Mouse (Mus musculus): ENCODE data around the gene Catsperg1.
A peak's percentile ranks its signal among the peaks of the same experiment; 100 is the strongest.
"Not testable (repeated sequence)": the region's sequence is repeated elsewhere in the genome, so short reads cannot be mapped to it uniquely, and the experiment has no call there.

Gene Catsperg1

DNA sequence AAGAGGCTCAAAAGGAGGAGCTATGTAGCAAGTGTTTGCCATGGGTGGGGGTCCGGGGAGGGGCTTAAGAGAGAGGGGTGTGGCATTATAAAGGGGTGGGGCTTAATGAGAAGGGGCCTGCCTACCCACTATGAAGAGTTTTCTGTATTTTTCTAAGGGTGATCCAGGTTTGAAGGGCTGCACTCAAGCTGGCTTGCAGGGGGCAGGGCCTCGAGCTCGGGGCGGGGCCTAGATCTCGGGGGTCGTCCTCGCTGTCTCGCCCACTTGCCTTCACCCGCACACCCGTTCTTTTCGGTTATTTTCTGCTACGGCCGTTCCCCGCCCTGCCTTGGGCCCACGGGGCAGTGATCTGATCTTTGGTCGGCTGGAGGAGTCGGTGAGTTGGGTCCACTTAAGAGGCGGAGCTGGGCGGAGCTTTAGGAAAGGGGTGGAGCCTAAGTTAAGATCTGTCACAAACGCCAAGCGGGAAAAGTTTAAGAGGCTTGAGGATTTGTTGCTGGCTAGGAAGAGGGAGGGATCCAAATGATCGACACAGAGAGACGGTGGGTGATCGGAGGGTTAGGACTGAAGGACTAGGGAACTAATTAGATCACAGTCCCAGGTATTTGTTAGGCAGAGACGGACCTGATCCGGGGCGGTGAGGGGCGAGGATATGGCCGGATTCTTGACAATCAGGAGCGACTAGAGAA is 43.6 kb downstream of the Catsperg1 start, which contains the start of the genes Ggn and Spred3:
Gene Ggn (plus strand): TSS at position 145 of the 689 bp plus-strand sequence.
Gene Spred3 (minus strand): TSS at position 346 of the 689 bp plus-strand sequence.
- DNase-seq (ENCODE audit: low spot score) = peak; percentile 76

DNA sequence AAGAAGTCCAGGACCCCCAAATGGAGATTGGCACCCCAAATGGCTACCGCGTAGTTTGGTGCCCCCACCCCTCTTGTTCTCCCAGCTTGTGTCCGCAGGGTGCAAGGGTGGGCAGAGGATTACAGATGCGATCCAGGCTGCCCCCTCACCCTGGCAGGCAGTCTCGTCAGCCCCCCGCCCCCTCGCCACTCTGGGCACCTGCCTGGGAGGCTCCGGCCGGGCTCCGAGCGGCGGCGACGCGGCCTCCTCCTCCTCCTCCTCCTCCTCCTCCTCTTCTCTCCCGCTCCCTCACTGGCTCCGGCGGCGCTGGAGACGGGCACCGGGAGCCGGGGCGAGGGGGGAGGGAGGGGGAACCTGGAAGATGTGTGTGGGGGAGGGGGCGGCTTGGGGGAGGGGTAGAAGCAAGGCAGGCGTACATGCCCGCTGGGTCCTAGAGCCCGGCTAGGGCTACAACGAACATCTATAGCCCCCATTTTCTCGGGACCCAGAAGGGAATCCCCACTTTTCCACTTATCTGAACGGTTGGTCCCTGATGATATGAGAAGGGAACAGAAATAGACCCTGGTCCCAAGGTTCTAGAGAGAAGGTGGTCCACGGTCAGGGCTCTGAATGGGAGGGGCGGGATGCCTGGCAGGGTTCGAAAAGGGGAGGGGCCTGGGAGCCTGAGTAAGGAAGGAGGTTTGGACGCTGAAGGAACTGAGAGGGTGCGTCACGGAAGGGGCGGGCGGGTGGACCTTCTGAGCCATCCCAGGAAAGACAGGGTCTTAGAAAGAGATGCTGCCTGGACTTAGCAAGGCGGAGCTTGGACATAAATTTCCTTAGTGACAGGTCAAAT is 44.4 kb downstream of the Catsperg1 start:
- DNase-seq (ENCODE audit: low spot score) = peak; percentile 60

DNA sequence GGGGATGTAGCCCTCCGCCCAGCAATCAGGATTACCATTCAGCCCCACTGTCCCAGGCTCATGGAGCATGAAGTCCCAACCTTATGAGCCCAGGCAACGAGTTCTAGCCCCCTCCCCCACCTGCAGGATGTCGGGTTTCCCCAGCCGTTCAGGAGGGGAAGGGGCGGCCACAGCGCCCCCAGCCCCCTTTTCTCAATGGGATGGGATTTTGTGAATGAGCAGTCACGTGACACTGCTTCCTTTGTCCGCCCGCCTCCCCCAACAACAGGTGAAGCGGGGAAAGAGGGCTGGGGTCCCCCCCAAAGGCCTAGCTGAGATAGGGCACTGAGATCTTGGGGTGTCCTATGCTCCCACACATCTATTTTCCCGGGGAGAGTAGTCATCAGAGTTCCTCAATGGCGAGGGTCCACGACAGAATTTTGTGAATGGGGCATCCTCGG is 45.0 kb downstream of the Catsperg1 start:
- no peak for DNase-seq (ENCODE audit: low spot score)

DNA sequence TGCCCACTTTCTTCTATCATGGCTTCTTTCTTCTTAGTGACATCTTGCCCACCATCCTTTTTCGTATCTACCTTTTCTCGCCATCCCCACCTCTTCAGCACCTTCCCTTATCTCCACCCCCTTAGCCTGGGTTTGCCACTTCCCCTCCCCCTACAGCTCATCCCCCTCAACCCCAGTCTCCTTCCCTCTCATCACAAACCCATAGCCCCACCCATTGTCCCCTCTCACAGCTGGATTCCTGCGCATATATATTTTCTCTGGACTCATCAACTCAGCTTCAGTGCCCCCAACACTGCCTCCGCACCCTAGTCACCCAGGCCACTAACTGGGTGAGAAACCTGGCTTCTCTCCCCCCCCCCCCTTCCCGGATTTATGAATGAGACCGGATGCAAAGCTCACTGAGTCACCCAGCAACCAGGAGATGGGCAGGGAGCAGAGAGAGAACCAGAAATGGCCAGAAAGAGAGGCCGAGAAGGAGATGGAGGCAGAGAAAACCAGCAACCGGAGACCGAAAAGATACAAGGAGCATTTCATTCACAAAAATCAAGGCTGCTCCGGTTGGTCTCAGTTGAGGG is 45.6 kb downstream of the Catsperg1 start:
- DNase-seq (ENCODE audit: low spot score) = no peak

DNA sequence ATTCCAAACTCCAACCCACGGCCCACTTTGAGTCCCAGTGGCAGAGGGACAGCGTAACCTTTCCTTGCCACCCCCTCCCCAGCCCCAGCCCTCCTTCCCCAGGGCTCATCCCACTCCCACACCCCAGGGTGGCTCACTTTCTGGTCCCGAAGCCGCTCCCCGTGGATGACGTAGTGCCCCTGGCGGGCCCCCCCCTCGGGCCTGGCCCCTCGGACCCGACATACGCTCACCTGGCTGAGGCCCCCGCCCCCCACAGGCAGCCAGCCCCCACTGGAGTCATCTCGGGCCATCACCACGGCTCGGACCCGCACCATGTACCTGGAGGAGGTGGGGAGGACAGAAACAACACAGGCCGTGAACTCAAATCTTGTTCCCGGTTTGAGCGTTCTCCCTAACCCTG is 46.2 kb downstream of the Catsperg1 start:
- no peak for DNase-seq (ENCODE audit: low spot score)

DNA sequence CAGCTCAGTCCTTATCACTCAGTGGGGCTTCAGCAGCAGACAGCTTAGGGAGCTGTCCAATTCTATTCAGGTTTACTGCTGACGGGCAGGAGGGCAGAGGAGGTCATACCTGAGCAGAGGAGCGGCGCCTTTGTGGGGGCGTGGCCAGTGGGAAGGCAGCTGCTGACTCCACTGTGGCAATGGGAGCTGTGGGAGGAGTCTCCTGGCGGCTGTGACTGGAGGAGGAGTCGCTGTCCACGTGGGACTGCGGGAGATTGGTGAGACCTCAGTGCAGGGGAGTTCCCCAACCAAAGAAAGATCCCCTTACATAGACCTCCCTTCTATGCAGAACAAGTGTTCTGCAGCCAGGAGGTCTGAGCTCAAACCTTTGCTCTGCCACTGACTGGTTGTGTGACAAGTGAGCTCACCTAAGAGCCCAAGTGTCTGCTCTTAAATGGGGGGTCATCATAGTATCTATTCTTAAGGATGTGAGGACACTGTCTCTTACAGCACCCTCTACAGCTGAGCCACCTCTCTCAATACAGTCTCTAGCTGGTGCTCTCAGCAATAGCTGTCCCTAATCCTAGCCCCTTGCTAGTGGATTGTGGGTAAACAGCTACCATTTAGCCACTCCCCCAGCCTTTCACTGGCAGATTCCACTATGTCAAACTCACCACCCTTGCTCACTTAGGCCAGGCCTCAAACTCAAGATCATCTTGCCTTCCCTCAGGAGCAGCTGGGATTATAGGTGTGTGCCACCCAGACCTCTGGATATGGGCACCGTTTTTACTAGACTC is 50.9 kb downstream of the Catsperg1 start:
- peak; percentile 15 for DNase-seq (ENCODE audit: low spot score)

DNA sequence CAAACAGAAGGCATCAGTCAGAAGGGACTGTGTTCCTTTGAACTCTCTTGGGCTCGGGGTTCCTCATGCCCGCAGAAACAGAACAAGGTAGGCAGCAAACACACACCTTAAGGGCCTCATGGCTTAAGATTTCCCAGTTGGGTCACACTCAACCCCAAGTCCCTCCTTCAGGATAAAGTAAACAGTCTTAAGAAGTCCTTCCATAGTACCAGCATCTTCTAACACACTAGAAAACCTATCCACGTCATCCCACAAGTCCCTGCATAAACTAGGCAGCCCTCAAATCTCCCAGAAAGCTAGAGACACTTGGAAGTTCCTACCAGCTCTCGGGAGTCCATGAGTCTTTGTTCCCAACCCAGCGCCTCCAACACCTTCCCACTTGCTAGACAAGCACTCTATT is 51.5 kb downstream of the Catsperg1 start:
- no peak for DNase-seq (ENCODE audit: low spot score)

DNA sequence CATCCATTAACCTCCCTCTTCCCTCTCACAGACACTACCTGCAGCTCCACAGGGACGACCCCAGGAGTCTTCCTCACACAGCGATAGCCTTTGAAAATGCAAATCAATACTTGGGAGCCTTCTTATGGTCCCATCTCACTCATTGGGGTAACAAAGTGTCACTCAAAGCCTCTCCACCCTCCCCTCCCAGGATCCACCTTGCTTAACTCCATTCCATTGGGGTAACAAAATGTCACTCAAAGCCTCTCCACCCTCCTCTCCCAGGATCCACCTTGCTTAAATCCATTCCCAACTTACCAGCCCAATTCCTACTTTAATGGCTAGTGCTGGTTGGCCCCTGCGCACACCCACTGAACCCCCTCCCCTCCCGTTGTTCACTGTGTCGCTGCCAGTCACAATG is 55.6 kb downstream of the Catsperg1 start:
- no peak for DNase-seq (ENCODE audit: low spot score)

DNA sequence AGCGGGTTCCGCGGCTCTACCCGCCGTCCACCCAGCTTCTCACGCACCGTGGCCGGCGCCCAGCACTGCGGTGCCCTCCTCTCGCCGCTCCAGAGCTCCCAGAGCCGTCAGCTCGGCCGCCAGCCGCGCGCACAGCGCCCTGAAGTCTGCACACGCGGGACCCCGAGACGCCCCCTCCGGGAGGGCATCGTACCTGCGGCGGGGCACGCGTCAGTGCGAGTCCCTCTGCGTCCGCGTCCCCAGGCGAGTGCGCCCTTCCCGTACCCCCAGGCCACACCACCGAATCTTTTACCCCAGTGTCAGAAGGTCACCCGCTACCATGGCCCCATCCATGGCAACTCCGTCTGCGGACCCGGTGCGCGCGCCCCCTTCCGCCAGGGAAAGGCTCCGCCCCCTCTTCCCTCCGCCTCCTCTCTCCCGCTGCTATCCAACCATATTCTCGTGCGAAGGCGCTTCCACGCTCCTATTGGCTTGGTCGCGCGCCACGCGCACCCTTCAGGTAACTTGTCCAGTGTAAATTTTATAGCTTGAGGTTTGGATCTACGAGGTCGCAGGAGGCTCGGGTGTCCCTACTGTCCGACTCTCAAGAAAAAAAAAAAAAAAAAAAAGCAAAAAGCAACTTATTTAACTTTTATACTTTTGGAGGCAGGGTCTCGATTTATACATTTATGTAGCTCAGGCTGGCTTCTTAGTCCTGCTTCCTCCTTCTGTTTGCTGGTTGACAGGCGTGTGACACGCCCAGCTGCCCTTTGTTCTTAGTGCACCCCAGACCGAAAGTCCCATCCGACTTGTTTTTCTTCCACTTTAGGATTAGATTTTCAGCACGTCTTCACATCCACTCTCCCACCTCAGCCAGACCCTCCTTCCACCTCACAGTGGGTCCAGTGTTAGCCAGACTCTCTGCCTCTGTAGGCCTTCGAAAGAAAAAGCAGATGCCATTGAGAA is 57.7 kb downstream of the Catsperg1 start, which contains the start of gene Fam98c:
Gene Fam98c (minus strand): TSS at position 397 of the 945 bp plus-strand sequence.
- DNase-seq (ENCODE audit: low spot score) = peak; percentile 78

DNA sequence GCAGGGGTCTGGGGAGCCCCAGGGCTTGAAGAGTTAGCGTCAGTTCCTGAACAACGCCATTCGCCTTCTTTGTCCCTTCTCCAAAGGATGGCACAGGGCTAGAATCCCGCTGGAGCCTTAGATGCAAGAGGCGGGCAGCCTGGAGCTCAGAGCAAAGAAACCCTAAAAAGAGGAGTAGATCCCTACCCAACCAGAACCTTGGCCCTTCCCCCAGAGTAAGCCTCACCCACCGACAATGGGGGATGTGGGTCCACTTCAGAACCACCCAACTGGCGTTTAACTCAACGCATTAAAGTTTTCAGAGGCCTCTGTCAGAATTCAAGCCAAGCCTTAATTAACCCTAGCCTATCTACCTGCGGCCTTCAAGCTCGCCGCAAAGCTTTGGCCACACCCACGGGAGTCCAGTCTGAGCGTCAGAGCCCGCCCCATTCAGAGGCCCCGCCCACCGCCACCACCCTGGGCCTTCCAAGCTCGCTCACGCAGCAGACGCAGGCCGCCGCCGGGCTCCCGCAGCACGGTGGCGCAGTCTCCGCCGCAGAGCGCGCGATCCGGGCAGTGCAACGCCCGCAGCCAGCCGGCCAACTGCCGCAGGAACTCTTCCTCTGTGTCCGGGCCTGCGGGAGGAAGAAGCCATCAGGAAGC is 58.5 kb downstream of the Catsperg1 start:
- DNase-seq (ENCODE audit: low spot score) = peak; percentile 86

DNA sequence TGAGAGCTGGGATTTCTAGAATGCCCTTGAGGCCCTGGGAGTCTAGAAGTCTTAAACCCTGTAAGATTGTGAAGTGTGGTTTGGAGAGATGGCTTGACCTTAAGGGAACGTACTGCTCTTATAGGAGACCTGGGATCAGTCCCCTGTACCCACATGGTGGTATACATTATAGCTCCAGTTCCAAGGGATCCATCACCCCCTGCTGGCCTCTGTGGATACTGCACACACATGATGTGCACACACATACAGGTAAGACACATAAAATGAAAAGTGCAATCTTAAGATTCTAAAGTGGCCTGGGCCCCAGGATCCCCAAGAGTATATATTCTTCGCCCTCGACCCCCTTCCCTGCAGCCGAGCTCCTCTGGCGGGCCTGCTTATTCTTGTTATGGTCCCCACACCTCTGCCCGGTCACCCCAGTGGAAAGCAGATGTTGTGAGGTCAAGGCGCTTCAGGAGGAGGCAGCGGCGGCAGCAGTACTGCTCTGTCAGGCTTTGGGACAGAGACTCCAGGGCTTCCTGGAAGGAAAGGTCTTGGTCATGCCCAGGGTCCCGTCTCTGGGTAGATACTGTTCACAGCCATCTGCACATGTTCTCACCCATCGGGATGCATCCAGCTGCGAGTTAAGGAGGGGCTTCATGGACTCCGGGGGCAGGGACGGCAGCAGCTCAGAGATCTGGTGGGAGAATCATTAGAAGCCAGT is 59.7 kb downstream of the Catsperg1 start:
- no peak for DNase-seq (ENCODE audit: low spot score)

DNA sequence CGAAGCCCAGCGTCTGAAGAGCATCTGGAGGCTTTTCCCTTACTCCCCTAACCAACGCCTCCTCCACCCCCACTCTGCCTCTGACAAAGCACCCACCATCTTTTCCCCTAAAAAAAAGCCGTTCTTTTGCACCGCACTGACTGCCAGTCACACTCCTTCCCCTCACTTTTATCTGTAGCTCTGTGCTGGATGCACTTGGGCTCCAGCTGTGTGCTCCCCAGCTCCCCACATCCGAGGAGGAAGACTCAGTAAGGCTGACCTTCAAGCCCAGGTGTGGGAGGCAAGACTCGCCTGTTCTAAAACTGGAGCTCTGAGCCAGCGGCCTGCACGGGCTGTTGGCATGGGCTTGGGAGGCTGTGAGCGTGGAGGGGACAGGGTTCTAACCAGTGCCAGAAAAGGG is 62.3 kb downstream of the Catsperg1 start:
- no peak for DNase-seq (ENCODE audit: low spot score)

DNA sequence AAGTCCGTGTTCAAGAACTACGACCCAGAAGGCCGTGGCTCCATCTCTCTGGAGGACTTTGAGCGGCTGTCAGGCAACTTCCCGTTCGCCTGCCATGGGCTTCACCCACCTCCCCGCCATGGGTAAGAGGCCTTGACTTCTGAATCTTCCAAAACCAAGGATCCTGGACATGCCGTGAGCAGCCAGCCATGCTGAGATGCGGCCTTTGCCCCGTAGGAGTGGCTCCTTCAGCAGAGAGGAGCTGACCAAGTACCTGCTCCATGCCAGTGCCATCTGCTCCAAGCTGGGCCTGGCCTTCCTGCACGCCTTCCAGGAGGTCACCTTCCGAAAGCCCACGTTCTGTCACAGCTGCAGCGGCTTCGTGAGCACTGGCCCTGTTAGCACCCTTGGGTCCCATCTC is 65.1 kb downstream of the Catsperg1 start:
- DNase-seq (ENCODE audit: low spot score) = no peak

DNA sequence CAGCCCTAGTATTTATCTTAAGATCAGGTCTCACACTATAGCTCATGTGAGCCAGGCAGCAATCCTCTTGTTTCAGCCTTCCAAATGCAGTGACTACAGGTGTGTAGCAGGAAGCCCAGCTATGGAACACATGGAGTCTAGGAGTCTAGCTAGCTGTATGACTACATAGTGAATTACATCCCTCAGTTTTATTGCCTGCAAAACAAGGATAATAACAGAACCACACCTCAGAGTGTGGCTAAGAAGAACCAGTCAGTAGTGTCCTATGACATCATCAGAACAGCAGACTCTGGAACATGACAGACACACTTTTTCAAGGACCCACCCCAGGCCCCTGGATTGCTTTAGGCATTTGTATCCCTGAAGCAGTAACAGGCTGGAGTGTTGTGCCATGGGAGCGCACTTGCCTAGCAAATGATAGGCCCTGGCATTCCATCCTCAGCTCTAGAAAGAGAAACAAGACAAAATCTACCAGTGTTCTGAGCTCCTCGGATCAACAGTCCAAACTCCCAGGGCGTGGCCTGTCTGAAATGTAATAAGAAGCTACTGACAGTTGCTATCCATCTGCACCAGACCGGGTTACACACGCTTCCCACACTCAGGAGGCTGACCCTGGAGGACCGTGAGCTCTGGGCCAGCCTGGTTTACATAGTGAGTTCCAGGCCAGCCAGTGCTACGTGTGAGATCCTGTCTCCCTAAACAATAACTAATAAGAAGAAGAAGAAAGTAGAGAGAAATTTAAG is 67.0 kb downstream of the Catsperg1 start:
- no peak for DNase-seq (ENCODE audit: low spot score)

DNA sequence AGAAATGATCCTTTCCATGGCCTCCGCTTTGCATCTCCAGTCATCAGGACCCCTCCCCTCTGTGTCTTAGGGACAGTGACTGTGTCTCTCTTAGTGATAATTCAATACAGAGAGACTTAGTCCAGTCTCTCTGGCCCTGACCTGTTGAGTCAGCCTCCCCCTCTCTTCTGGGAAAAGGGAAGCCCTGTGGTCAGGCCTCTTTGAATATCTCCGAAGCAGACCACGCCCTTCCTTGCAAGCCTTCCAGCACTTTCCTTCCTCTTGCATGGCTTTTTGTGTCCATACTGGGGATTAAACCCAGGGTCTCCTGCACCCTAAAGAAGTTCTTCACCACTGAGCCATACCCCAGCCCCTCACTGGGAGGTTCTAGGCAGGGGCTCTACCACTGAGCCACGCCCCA is 69.8 kb downstream of the Catsperg1 start:
- DNase-seq (ENCODE audit: low spot score) = no peak

DNA sequence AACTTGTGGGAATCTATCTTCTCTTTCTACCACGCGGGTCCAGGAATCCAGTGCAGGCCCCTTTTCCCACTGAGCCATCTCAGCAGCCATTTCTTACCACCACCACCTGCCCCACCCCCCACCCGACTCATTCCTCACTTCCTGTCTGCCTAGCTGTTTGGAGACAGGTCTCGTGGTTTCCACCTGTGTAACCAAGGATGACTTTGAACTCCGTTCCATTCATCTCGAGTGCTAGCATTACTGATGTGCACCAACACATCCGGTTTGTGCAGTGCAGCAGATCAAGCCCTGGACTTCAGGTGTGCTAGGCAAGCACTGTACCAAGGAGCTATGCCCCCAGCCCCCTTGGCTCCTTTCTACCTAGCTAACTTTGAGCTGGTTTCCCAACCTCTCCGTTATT is 72.4 kb downstream of the Catsperg1 start:
- DNase-seq (ENCODE audit: low spot score) = no peak

DNA sequence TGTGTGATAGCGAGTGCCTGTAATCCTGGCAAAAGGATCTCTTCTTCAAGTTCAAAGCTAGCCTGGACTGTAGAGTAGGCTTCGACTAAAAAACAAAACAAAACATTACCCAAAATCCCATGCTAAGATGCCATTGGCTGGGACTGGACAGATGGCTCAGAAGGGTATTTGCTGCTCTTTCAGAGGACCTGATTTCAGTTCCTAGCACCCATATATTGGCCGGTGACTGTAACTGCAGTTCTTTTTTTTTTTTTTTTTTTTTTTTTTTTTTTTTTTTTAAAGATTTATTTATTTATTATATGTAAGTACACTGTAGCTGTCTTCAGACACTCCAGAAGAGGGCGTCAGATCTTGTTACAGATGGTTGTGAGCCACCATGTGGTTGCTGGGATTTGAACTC is 74.6 kb downstream of the Catsperg1 start:
- DNase-seq (ENCODE audit: low spot score) = not testable (repeated sequence)

DNA sequence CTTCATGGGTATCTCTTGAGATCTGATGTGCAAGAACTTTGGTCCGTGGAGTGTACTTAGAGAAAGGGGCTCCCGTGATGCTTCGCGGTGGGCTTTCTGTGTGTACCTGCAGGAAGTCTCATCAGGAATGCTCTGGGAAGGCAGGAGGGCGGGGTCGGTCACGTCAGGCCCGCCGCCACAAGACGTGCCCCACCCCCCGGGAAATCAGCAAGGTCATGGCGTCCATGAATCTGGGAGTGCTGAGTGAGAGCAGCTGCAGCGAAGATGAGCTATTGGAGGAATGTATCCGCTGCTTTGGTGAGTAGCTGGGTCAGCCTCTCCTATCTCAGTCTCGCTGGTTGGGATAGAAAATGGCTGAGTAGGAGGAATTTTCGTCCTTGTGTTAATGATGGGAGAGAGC is 76.4 kb downstream of the Catsperg1 start:
- no peak for DNase-seq (ENCODE audit: low spot score)
